Mouse (Mus musculus) lung, postnatal 0 days (tissue): Measurements from ENCODE around the gene Fbxl18.

ENCODE experiments used
- CTCF ChIP-seq: IDR thresholded peaks from 2 replicates; pipeline ENCODE4 v1.5.1; 2016; ENCODE audit warnings: antibody characterized with exemption, mild to moderate bottlenecking
- EP300 ChIP-seq: IDR thresholded peaks from 2 replicates; pipeline ENCODE4 v1.6.1; 2016; ENCODE audit warnings: antibody characterized with exemption, mild to moderate bottlenecking, control low read depth

- TF ChIP-seq CTCF (no peak), EP300 (no peak)
Measured at GRCm38 (mm10) chr5:142894918-142895613, at the start of gene Fbxl18.
